Mouse (Mus musculus): ENCODE results near the gene March9. TPM values are rescaled to one million over a fixed set of nuclear protein-coding genes. Genes with fewer than 3 reads are reported as not detected.

The March9 gene
- polyA plus RNA-seq, 1 experiment, result 3.1 TPM

DNA sequence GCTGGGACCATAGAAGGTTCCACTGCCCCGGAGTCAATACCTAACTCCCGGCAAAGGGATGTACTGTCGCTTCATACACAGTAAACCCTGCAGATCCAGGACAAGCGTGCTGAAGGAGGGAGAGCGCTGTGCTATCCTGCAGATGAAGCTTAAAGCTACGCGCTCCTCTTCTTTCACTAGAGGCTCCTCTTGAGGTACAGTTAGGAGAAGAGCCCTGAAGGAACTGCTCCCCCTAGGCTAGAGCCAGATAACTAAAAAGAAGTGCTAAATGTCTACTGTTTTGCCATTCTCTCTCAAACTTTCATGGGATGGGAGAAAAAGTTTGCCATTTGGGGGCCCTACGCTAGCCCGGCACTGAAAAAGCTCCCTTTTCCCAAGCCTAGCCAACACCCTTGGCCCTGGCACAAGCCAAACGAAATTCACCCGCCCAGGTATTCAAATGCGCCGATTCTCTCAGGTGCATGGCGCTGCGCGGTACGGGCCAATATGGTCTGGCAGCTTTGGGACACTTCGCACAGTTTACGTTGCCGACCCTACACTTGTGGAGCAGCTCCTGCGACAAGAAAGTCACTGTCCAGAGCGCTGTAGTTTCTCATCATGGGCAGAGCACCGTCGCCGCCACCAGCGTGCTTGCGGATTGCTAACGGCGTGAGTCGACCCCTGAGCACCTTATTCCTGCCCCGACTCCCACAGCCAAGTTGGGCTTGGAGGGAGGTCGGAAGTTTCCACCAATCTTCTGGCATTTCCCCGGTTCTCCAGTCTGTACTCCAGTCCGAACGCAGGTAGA is 11.2 kb downstream of the March9 start:
- H3K36me3 ChIP-seq (ENCODE audit: control insufficient read depth, insufficient read depth, low read length), result peaks cover 3% of the 10 kb centered on the region
- DNase-seq (ENCODE audit: low read depth in 1 of 2, low spot score in 2 of 2), result no peak
- H3K27me3 ChIP-seq (ENCODE audit: control insufficient read depth, insufficient read depth, low read length), result no peaks in the 10 kb centered on the region; the same call in 1 of the 2 replicates
- 12% methylated on average over 35 of the region's 35 CpGs for WGBS
- no peak overlapping the region for H3K27ac ChIP-seq (ENCODE audit: insufficient read depth, low read length)
- no peak overlapping the region for H3K4me3 ChIP-seq (ENCODE audit: extremely low read depth, insufficient read depth, insufficient read length)
- TF ChIP-seq CTCF (IDR thresholded peaks at IDR 0.05; ENCODE audit: extremely low read depth, insufficient read depth, insufficient read length, insufficient replicate concordance) (no peak), POLR2A (IDR thresholded peaks at IDR 0.05; ENCODE audit: low read depth, low read length) (no peak)
- peaks cover 5% of the 10 kb centered on the region; the same call in 1 of the 2 replicates for H3K4me1 ChIP-seq (ENCODE audit: control insufficient read depth, insufficient read depth, insufficient read length)

DNA sequence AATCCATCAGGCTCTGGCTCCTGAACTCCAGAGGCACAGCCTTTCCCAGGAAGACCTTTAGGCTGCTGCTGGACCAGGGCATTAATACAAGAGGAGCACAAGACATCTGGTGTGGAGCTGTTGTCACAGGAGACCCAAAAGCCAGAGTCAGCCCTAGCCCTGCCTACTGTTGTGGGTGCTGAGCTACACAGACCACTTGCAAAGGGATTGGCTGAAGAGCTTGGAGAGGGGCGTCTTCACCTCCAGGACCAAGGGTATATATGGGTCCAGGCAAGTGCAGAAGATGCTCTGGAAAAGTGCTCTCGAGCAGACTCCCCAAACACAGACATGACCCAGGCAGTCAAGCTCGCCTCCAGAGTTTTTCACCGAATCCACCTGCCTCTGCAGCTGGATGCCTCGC is 12.0 kb downstream of the March9 start, which contains the start of gene Cyp27b1:
Gene Cyp27b1 (plus strand): TSS at position 297 of the 400 bp plus-strand sequence.
- DNase-seq (ENCODE audit: low read depth in 1 of 2, low spot score in 2 of 2), result no peak
- Histone ChIP-seq H3K4me1 (ENCODE audit: control insufficient read depth, insufficient read depth, insufficient read length) (peaks cover 5% of the 10 kb centered on the region; the same call in 1 of the 2 replicates), H3K27me3 (ENCODE audit: control insufficient read depth, insufficient read depth, low read length) (no peaks in the 10 kb centered on the region; the same call in 1 of the 2 replicates), H3K27ac (ENCODE audit: insufficient read depth, low read length) (no peak within 1 kb of the TSS), H3K36me3 (ENCODE audit: control insufficient read depth, insufficient read depth, low read length) (peaks cover 3% of the 10 kb centered on the region), H3K4me3 (ENCODE audit: extremely low read depth, insufficient read depth, insufficient read length) (no peak within 1 kb of the TSS)
- WGBS, result 53% methylated on average over 5 of the region's 5 CpGs
- no peak for TF ChIP-seq CTCF (IDR thresholded peaks at IDR 0.05; ENCODE audit: extremely low read depth, insufficient read depth, insufficient read length, insufficient replicate concordance)
- no peak for TF ChIP-seq POLR2A (IDR thresholded peaks at IDR 0.05; ENCODE audit: low read depth, low read length)

DNA sequence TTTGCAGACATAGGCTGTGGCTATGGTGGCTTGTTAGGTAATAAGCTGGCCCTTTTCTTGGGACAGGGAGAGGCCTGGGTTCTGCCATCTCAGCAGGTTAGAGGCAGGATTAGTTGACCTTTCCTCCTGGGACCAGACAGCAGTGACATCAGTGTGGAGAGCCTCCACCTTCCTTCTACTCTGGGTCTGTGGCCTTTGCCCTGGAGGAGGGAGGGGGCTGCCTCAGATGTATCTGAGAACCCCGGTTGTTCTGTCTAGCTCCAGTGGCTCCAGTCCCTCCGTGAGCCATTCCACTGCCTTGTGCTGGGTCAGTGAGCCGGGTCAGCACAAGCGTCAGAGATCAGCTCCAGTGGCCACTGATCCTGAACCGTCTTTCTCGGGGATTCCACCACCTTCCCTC is 16.8 kb downstream of the March9 start:
- no peak overlapping the region for H3K4me3 ChIP-seq (ENCODE audit: extremely low read depth, insufficient read depth, insufficient read length)
- H3K27ac ChIP-seq (ENCODE audit: insufficient read depth, low read length), result no peak overlapping the region
- peaks cover 3% of the 10 kb centered on the region for H3K36me3 ChIP-seq (ENCODE audit: control insufficient read depth, insufficient read depth, low read length)
- no peak for TF ChIP-seq POLR2A (IDR thresholded peaks at IDR 0.05; ENCODE audit: low read depth, low read length)
- no peak for TF ChIP-seq CTCF (IDR thresholded peaks at IDR 0.05; ENCODE audit: extremely low read depth, insufficient read depth, insufficient read length, insufficient replicate concordance)
- WGBS, result 94% methylated on average over 6 of the region's 6 CpGs
- peaks cover 7% of the 10 kb centered on the region; the same call in 1 of the 2 replicates for H3K27me3 ChIP-seq (ENCODE audit: control insufficient read depth, insufficient read depth, low read length)
- H3K4me1 ChIP-seq (ENCODE audit: control insufficient read depth, insufficient read depth, insufficient read length), result peaks cover 5% of the 10 kb centered on the region
- no peak for DNase-seq (ENCODE audit: low read depth in 1 of 2, low spot score in 2 of 2)

DNA sequence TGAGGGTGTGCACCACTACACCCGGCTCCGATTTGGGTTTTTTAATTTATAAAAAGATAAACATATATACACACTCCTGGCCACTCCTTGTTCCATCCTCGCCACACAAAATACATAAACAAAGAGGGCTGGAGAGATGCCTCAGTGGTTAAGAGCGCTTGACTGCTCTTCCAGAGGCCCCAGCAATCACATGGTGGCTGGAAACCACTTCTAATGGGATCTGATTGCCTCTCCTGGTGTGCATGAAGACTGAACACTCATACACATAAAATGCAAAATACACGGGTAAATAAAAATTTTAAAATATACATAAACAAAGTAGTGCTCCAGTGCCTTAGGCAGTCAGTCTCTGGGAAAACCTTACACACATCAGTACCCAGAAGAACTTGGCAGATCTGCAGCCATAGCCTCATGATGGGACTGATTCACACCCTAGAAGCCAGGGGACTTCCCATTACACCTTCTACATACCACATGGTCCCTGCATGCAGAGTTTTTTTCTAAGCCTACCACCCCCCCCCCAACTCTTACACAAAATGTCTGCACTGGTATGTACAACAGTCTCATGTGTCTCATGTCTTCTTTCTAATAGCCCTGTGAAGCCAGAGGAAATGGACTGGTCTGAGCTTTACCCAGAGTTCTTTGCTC is 17.4 kb downstream of the March9 start:
- Histone ChIP-seq H3K27me3 (ENCODE audit: control insufficient read depth, insufficient read depth, low read length) (peaks cover 7% of the 10 kb centered on the region; the same call in 1 of the 2 replicates), H3K4me1 (ENCODE audit: control insufficient read depth, insufficient read depth, insufficient read length) (peaks cover 5% of the 10 kb centered on the region), H3K36me3 (ENCODE audit: control insufficient read depth, insufficient read depth, low read length) (peaks cover 3% of the 10 kb centered on the region), H3K4me3 (ENCODE audit: extremely low read depth, insufficient read depth, insufficient read length) (peak overlapping the region; percentile 75), H3K27ac (ENCODE audit: insufficient read depth, low read length) (no peak overlapping the region)
- no peak for DNase-seq (ENCODE audit: low read depth in 1 of 2, low spot score in 2 of 2)
- TF ChIP-seq POLR2A (IDR thresholded peaks at IDR 0.05; ENCODE audit: low read depth, low read length), result no peak
- no peak for TF ChIP-seq CTCF (IDR thresholded peaks at IDR 0.05; ENCODE audit: extremely low read depth, insufficient read depth, insufficient read length, insufficient replicate concordance)
- 18% methylated on average over 5 of the region's 5 CpGs for WGBS

DNA sequence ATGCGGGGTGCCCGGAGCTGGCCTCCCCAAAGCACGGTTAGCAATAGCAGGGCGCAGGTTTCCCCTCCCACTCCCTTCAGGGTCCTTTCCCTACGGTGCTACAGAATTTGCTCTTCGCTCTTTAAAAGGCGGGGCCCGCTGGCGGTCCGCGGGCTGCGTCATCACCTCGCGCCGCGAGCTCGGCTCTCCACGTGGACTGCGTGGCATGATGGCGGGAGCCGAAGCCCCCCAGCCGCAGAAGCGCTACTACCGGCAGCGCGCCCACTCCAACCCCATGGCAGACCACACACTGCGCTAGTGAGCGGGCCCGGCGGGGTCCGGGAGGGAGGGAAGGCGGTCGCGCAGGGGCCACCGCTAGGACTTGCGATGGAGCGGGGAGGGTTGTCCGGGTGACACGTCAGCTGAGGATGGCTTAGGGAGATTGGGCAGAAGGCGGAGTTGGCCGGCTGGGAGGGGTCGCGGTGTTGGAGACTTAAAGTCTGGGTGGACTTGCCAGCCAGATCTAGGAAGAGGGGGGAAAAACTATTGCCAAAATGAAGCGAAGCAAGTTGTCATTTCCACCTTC is 18.1 kb downstream of the March9 start:
- peak; percentile 55 to 77 for DNase-seq (ENCODE audit: low read depth in 1 of 2, low spot score in 2 of 2)
- H3K4me1 ChIP-seq (ENCODE audit: control insufficient read depth, insufficient read depth, insufficient read length), result peaks cover 5% of the 10 kb centered on the region
- no peak overlapping the region for H3K27ac ChIP-seq (ENCODE audit: insufficient read depth, low read length)
- peak overlapping the region; percentile 75 for H3K4me3 ChIP-seq (ENCODE audit: extremely low read depth, insufficient read depth, insufficient read length)
- TF ChIP-seq CTCF (IDR thresholded peaks at IDR 0.05; ENCODE audit: extremely low read depth, insufficient read depth, insufficient read length, insufficient replicate concordance), result no peak
- no peak for TF ChIP-seq POLR2A (IDR thresholded peaks at IDR 0.05; ENCODE audit: low read depth, low read length)
- H3K27me3 ChIP-seq (ENCODE audit: control insufficient read depth, insufficient read depth, low read length), result peaks cover 9% of the 10 kb centered on the region; the same call in 1 of the 2 replicates
- under 1% methylated on average over 44 of the region's 44 CpGs for WGBS
- peaks cover 3% of the 10 kb centered on the region for H3K36me3 ChIP-seq (ENCODE audit: control insufficient read depth, insufficient read depth, low read length)

DNA sequence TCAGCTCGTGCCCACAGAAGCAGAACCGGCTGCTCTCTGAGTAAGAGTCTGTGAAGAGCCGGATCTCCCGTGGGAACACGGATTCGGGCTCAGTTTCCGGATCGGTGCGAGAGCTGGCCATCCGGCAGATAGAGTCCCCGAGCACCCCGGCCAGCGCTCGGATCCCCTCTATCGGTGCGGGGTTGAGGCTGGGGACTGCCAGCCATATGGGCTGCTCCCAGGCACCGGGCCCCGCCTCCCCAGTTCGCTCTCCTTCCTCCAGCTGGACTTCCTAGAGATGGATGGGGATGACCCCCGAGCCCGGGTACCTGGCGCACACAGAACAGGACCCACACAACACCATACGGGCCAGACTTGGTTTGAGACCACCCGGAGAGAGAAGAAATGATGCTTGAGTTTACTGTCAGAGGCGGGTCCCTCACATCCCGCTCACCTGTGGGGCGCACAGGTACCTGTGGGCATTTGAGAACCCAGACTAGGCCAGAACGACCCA is 18.7 kb downstream of the March9 start, which contains the start of the genes Mettl1 and Eef1akmt3:
Gene Mettl1 (plus strand): TSS at position 141 of the 493 bp plus-strand sequence.
Gene Eef1akmt3 (minus strand): TSS at position 240 of the 493 bp plus-strand sequence.
- no peak for DNase-seq (ENCODE audit: low read depth in 1 of 2, low spot score in 2 of 2)
- Histone ChIP-seq H3K4me3 (ENCODE audit: extremely low read depth, insufficient read depth, insufficient read length) (peak within 1 kb of the TSS; percentile 75), H3K4me1 (ENCODE audit: control insufficient read depth, insufficient read depth, insufficient read length) (peaks cover 5% of the 10 kb centered on the region), H3K27me3 (ENCODE audit: control insufficient read depth, insufficient read depth, low read length) (peaks cover 9% of the 10 kb centered on the region; the same call in 1 of the 2 replicates), H3K36me3 (ENCODE audit: control insufficient read depth, insufficient read depth, low read length) (peaks cover 3% of the 10 kb centered on the region), H3K27ac (ENCODE audit: insufficient read depth, low read length) (no peak within 1 kb of the TSS)
- TF ChIP-seq CTCF (IDR thresholded peaks at IDR 0.05; ENCODE audit: extremely low read depth, insufficient read depth, insufficient read length, insufficient replicate concordance), result no peak
- no peak for TF ChIP-seq POLR2A (IDR thresholded peaks at IDR 0.05; ENCODE audit: low read depth, low read length)
- under 1% methylated on average over 28 of the region's 28 CpGs for WGBS

Measured in spleen, adult 2 months (tissue).